Mouse (Mus musculus) midbrain, embryonic 11.5 days (tissue): ENCODE results near the gene Arnt. TPM values are rescaled to one million over a fixed set of nuclear protein-coding genes. Genes with fewer than 3 reads are reported as not detected.
"Not testable (repeated sequence)": the region's sequence is repeated elsewhere in the genome, so short reads cannot be mapped to it uniquely, and the experiment has no call there.

Source experiments
- ATAC-seq: fragments of 200-750 bp; cut with Nextera tagmentation; 2 replicates; pipeline ENCODE4 v1.8.0; 2017; ENCODE audit warnings: moderate TSS enrichment, moderate library complexity; ENCODE audit not compliant: low FRiP score
- DNase-seq: peaks from one replicate; pipeline ENCODE4 v3.0.0; 2015; ENCODE audit warnings: low spot score; ENCODE audit errors: missing footprints
- H3K27ac ChIP-seq: fragments of 300-500 bp; sonication (generic); 2 replicates; pipeline ENCODE4 v1.5.1; 2014; ENCODE audit warnings: low read depth, low read length
- H3K27me3 ChIP-seq: fragments of 300-500 bp; sonication (generic); 2 replicates; pipeline ENCODE4 v1.6.1; 2014; ENCODE audit warnings: mild to moderate bottlenecking, low read length, moderate library complexity, mixed read lengths; ENCODE audit not compliant: control insufficient read depth, insufficient read depth
- H3K36me3 ChIP-seq: fragments of 300-500 bp; sonication (generic); 2 replicates; pipeline ENCODE4 v1.6.1; 2014; ENCODE audit warnings: mild to moderate bottlenecking, low read length, moderate library complexity, mixed read lengths; ENCODE audit not compliant: control insufficient read depth, insufficient read depth
- H3K4me1 ChIP-seq: fragments of 300-500 bp; sonication (generic); 2 replicates; pipeline ENCODE4 v1.6.1; 2014; ENCODE audit warnings: low read length; ENCODE audit not compliant: control insufficient read depth, insufficient read depth
- H3K4me2 ChIP-seq: fragments of 300-500 bp; sonication (generic); 2 replicates; pipeline ENCODE4 v1.6.1; 2014; ENCODE audit warnings: mild to moderate bottlenecking, moderate library complexity
- H3K4me3 ChIP-seq: fragments of 300-500 bp; sonication (generic); 2 replicates; pipeline ENCODE4 v1.5.1; 2014; ENCODE audit warnings: low read depth, low read length
- H3K9ac ChIP-seq: fragments of 300-500 bp; sonication (generic); 2 replicates; pipeline ENCODE4 v1.6.1; 2014; ENCODE audit warnings: low read length
- H3K9me3 ChIP-seq: fragments of 300-500 bp; sonication (generic); 2 replicates; pipeline ENCODE4 v1.6.1; 2016; ENCODE audit warnings: low read length; ENCODE audit not compliant: control insufficient read depth
- WGBS: fragments of 180-500 bp; shearing (Covaris S2); extraction: QIAGEN DNeasy Blood & Tissue Kit; methylation state at CpG from one replicate; pipeline ENCODE4 v1.1.7; 2014; 5-methylcytosine and 5-hydroxymethylcytosine counted together
- polyA plus RNA-seq: library from polyadenylated mRNA; unstranded; fragments of >200 nt; fragmentation: Nextera tagmentation; extraction: Ambion mirVana; gene quantifications from 2 replicates; pipeline ENCODE4 v1.2.1, GENCODE M21; 2014

The Arnt gene
- polyA plus RNA-seq, 1 experiment from 2014 or later: 27.0 TPM

- H3K9me3 ChIP-seq: no peaks in the 10 kb centered on the region
- ATAC-seq (no peak), DNase-seq (no peak)
- H3K27me3 ChIP-seq: no peaks in the 10 kb centered on the region
- H3K4me1 ChIP-seq: no peaks in the 10 kb centered on the region
- H3K4me2 ChIP-seq: no peak overlapping the region
- H3K9ac ChIP-seq: no peak overlapping the region
- no peak overlapping the region for H3K27ac ChIP-seq
- H3K36me3 ChIP-seq: no peaks in the 10 kb centered on the region
- 88% methylated on average over 6 of the region's 6 CpGs for WGBS
- no peak overlapping the region for H3K4me3 ChIP-seq
Measured at GRCm38 (mm10) chr3:95529814-95530213, 95.6 kb downstream of the Arnt start.

- ATAC-seq: no peak
- 76% methylated on average over 1 of the region's 1 CpGs for WGBS
Measured at GRCm38 (mm10) chr3:95531025-95531424, 96.8 kb downstream of the Arnt start.

GRCm38 (mm10) chr3:95533364-95533763 lies 99.2 kb downstream of the Arnt start:
- 89% methylated on average over 5 of the region's 5 CpGs for WGBS

More at GRCm38 (mm10) chr3:95531025-95531424, 96.8 kb downstream of the Arnt start:
- Histone ChIP-seq H3K36me3 (no peaks in the 10 kb centered on the region), H3K9ac (no peak overlapping the region), H3K27me3 (no peaks in the 10 kb centered on the region), H3K4me2 (no peak overlapping the region), H3K4me3 (no peak overlapping the region), H3K4me1 (no peaks in the 10 kb centered on the region), H3K9me3 (no peaks in the 10 kb centered on the region), H3K27ac (no peak overlapping the region)
- DNase-seq: no peak

GRCm38 (mm10) chr3:95534927-95535326 lies 100.7 kb downstream of the Arnt start:
- 86% methylated on average over 1 of the region's 1 CpGs for WGBS
- H3K9me3 ChIP-seq: no peaks in the 10 kb centered on the region
- H3K27ac ChIP-seq: no peak overlapping the region

More at GRCm38 (mm10) chr3:95533364-95533763, 99.2 kb downstream of the Arnt start:
- DNase-seq (no peak), ATAC-seq (no peak)
- Histone ChIP-seq H3K9me3 (no peaks in the 10 kb centered on the region), H3K27me3 (no peaks in the 10 kb centered on the region), H3K36me3 (no peaks in the 10 kb centered on the region), H3K4me2 (no peak overlapping the region), H3K4me3 (no peak overlapping the region), H3K4me1 (no peaks in the 10 kb centered on the region), H3K27ac (no peak overlapping the region), H3K9ac (no peak overlapping the region)

GRCm38 (mm10) chr3:95538936-95539335 lies 104.7 kb downstream of the Arnt start:
- Histone ChIP-seq H3K4me2 (no peak overlapping the region), H3K4me3 (no peak overlapping the region), H3K9me3 (no peaks in the 10 kb centered on the region), H3K4me1 (no peaks in the 10 kb centered on the region), H3K36me3 (no peaks in the 10 kb centered on the region), H3K9ac (no peak overlapping the region), H3K27ac (no peak overlapping the region), H3K27me3 (no peaks in the 10 kb centered on the region)
- peak; percentile 56 for DNase-seq
- no peak for ATAC-seq
- 93% methylated on average over 10 of the region's 10 CpGs for WGBS

More at GRCm38 (mm10) chr3:95534927-95535326, 100.7 kb downstream of the Arnt start:
- Histone ChIP-seq H3K4me1 (no peaks in the 10 kb centered on the region), H3K4me2 (no peak overlapping the region), H3K9ac (no peak overlapping the region), H3K4me3 (no peak overlapping the region), H3K36me3 (no peaks in the 10 kb centered on the region), H3K27me3 (no peaks in the 10 kb centered on the region)
- ATAC-seq (no peak), DNase-seq (no peak)

DNA sequence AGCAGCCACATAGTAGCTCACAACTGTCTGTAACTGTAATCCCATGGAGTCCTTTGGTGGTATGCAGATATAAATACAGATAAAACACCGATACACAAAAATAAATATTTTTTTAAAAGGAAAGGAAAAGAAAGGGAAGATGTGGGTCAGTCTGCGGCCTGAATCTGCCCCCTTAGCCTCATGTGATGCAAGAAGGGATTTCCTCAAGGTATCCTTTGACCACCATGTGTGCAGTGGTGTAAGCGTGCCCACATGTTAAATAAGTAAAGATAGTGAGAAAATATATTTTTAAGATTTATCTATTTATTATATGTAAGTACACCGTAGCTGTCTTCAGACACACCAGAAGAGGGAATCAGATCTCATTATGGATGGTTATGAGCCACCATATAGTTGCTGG lies 105.6 kb downstream of the Arnt start:
- WGBS: 95% methylated on average over 4 of the region's 4 CpGs
- no peaks in the 10 kb centered on the region for H3K36me3 ChIP-seq
- DNase-seq: no peak
- H3K27ac ChIP-seq: no peak overlapping the region
- H3K9ac ChIP-seq: no peak overlapping the region
- no peak overlapping the region for H3K4me3 ChIP-seq
- H3K4me2 ChIP-seq: no peak overlapping the region
- no peaks in the 10 kb centered on the region for H3K4me1 ChIP-seq
- no peaks in the 10 kb centered on the region for H3K9me3 ChIP-seq
- no peak for ATAC-seq
- no peaks in the 10 kb centered on the region for H3K27me3 ChIP-seq

DNA sequence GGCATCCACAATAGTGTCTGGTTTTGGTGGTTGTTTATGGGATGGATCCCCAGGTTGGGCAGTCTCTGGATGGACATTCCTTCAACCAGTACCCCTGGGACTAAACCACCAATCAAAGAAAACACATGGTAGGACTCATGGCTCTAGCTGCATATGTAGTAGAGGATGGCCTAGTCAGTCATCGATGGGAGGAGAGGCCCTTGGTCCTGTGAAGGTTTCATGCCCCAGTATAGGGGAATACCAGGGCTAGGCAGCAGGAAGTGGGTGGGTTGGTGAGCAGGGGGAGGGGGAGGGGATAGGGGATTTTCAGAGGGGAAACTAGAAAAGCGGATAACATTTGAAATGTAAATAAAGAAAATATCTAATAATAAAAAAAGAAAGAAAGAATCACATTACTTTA lies 107.0 kb downstream of the Arnt start:
- H3K4me3 ChIP-seq, H3K4me1 ChIP-seq, H3K36me3 ChIP-seq, H3K9me3 ChIP-seq, ATAC-seq, H3K27ac ChIP-seq, H3K4me2 ChIP-seq, H3K9ac ChIP-seq, H3K27me3 ChIP-seq: not testable (repeated sequence)
- 73% methylated on average over 2 of the region's 2 CpGs for WGBS
- peak; percentile 12 for DNase-seq

DNA sequence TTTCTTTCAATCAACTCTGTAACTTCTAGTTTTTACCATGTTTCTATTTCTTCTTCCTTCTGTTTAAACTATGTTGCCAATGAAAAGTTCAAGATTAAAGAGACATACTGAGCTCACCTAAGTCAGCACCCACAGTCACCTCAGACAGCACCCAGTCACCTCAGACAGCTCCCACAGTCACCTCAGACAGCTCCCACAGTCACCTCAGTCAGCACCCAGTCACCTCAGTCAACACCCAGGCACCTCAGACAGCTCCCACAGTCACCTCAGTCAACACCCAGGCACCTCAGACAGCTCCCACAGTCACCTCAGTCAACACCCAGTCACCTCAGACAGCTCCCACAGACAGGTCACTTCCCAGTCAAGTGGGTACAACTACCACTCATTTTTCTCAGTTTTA lies 108.0 kb downstream of the Arnt start:
- Histone ChIP-seq H3K4me2 (no peak overlapping the region), H3K4me1 (no peaks in the 10 kb centered on the region), H3K36me3 (no peaks in the 10 kb centered on the region), H3K9me3 (no peaks in the 10 kb centered on the region), H3K4me3 (no peak overlapping the region), H3K9ac (no peak overlapping the region), H3K27me3 (no peaks in the 10 kb centered on the region), H3K27ac (no peak overlapping the region)
- DNase-seq: peak; percentile 17
- ATAC-seq: no peak

DNA sequence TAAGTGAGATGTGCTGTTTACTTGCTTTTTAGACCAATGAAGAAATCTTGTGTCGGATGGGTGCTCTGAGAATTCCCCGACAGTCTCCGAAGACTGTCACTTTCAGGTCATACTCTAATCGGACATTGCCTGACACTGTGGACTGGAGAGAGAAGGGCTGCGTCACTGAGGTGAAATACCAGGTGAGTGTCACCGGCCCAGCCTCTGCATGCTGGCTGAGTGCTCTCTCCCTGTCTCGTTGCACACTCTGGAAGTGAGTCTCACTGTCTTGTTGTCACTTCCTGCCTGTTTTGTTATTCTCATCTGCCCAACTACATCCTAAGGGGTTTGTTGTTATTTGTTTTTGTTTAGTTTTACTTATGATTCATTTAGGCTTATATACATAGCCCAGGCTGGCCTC lies 108.8 kb downstream of the Arnt start:
- no peaks in the 10 kb centered on the region for H3K4me1 ChIP-seq
- H3K27ac ChIP-seq: no peak overlapping the region
- no peak for DNase-seq
- H3K27me3 ChIP-seq: no peaks in the 10 kb centered on the region
- ATAC-seq: no peak
- H3K4me2 ChIP-seq: no peak overlapping the region
- H3K9me3 ChIP-seq: no peaks in the 10 kb centered on the region
- no peak overlapping the region for H3K9ac ChIP-seq
- H3K36me3 ChIP-seq: no peaks in the 10 kb centered on the region
- WGBS: 80% methylated on average over 7 of the region's 7 CpGs
- no peak overlapping the region for H3K4me3 ChIP-seq
